Mouse (Mus musculus): Measurements from ENCODE around the gene Wasf3. TPM values are rescaled to one million over a fixed set of nuclear protein-coding genes. Genes with fewer than 3 reads are reported as not detected.

The Wasf3 gene
- polyA plus RNA-seq, 1 experiment from 2014 or later = 0.52 TPM

DNA sequence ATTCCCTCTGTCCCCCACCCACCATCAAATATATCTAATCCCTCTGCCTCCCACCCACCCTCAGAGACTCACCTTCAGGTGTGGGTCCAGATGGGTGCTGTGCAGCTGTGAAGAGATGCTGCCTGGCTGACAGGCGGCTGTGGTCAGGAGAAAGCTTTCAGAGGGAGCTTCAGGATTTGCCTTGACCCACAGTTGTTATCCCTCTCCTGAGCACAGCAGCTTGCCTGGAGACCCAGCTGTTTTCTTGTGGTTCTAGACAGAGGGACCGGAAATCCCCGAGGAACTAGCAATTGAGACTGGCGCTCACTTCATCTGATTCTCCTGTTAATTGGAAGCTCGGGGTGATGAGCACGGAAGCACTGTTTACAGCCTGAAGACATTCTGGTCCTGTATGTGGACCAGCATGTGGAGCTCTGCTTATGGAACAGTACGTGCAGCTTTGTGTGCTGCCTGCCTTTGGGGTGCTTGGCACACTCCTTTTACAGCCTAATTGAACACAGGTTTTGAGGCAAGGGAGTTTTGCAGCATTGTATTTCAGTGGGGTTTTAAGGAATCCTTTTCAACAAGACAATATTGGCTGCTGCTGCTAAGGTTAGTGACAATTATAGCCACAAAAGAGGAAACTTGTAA lies 54.5 kb downstream of the Wasf3 start:
- WGBS (ENCODE audit: insufficient replicate concordance) = 86% methylated on average over 7 of the region's 7 CpGs
- Histone ChIP-seq H3K9ac (ENCODE audit: low read depth, low read length) (no peak overlapping the region), H3K9me3 (replicated peaks; ENCODE audit: control insufficient read depth, low read length) (peaks cover 2% of the 10 kb centered on the region; the same call in 1 of the 2 replicates), H3K4me1 (ENCODE audit: control insufficient read depth, insufficient read depth, low read length) (no peaks in the 10 kb centered on the region), H3K27ac (ENCODE audit: low read depth, low read length) (no peak overlapping the region), H3K4me2 (no peak overlapping the region), H3K36me3 (ENCODE audit: control insufficient read depth, insufficient read depth, low read length) (0 out of 2 replicates have a peak, but pooled peaks cover 2% of the 10 kb centered on the region), H3K27me3 (ENCODE audit: control insufficient read depth, insufficient read depth, low read length) (no peaks in the 10 kb centered on the region), H3K4me3 (ENCODE audit: low read depth, low read length) (no peak overlapping the region)
- ATAC-seq (replicated peaks; ENCODE audit: insufficient number of reproducible peaks, low FRiP score, low TSS enrichment) = no peak

- Histone ChIP-seq H3K4me2 (no peak overlapping the region), H3K9ac (ENCODE audit: low read depth, low read length) (no peak overlapping the region), H3K4me3 (ENCODE audit: low read depth, low read length) (no peak overlapping the region), H3K27ac (ENCODE audit: low read depth, low read length) (no peak overlapping the region), H3K27me3 (ENCODE audit: control insufficient read depth, insufficient read depth, low read length) (no peaks in the 10 kb centered on the region), H3K4me1 (ENCODE audit: control insufficient read depth, insufficient read depth, low read length) (no peaks in the 10 kb centered on the region), H3K9me3 (replicated peaks; ENCODE audit: control insufficient read depth, low read length) (peaks cover 2% of the 10 kb centered on the region; the same call in 1 of the 2 replicates), H3K36me3 (ENCODE audit: control insufficient read depth, insufficient read depth, low read length) (0 out of 2 replicates have a peak, but pooled peaks cover 2% of the 10 kb centered on the region)
- 87% methylated on average over 5 of the region's 5 CpGs for WGBS (ENCODE audit: insufficient replicate concordance)
- no peak for ATAC-seq (replicated peaks; ENCODE audit: insufficient number of reproducible peaks, low FRiP score, low TSS enrichment)
Observed at GRCm38 (mm10) chr5:146440273-146440672, 55.5 kb downstream of the Wasf3 start.

GRCm38 (mm10) chr5:146442767-146443166 lies 58.0 kb downstream of the Wasf3 start:
- H3K9ac ChIP-seq (ENCODE audit: low read depth, low read length) = no peak overlapping the region

GRCm38 (mm10) chr5:146446633-146447032 lies 61.8 kb downstream of the Wasf3 start:
- H3K4me1 ChIP-seq (ENCODE audit: control insufficient read depth, insufficient read depth, low read length) = no peaks in the 10 kb centered on the region
- no peak overlapping the region for H3K27ac ChIP-seq (ENCODE audit: low read depth, low read length)
- H3K9me3 ChIP-seq (replicated peaks; ENCODE audit: control insufficient read depth, low read length) = no peaks in the 10 kb centered on the region
- no peaks in the 10 kb centered on the region for H3K36me3 ChIP-seq (ENCODE audit: control insufficient read depth, insufficient read depth, low read length)
- H3K4me3 ChIP-seq (ENCODE audit: low read depth, low read length) = no peak overlapping the region
- H3K9ac ChIP-seq (ENCODE audit: low read depth, low read length) = no peak overlapping the region
- no peak for ATAC-seq (replicated peaks; ENCODE audit: insufficient number of reproducible peaks, low FRiP score, low TSS enrichment)
- H3K4me2 ChIP-seq = no peak overlapping the region
- no peaks in the 10 kb centered on the region for H3K27me3 ChIP-seq (ENCODE audit: control insufficient read depth, insufficient read depth, low read length)
- 69% methylated on average over 2 of the region's 2 CpGs for WGBS (ENCODE audit: insufficient replicate concordance)

More at GRCm38 (mm10) chr5:146442767-146443166, 58.0 kb downstream of the Wasf3 start:
- Histone ChIP-seq H3K27ac (ENCODE audit: low read depth, low read length) (no peak overlapping the region), H3K4me2 (no peak overlapping the region), H3K9me3 (replicated peaks; ENCODE audit: control insufficient read depth, low read length) (peaks cover 2% of the 10 kb centered on the region; the same call in 1 of the 2 replicates), H3K4me3 (ENCODE audit: low read depth, low read length) (no peak overlapping the region), H3K4me1 (ENCODE audit: control insufficient read depth, insufficient read depth, low read length) (no peaks in the 10 kb centered on the region), H3K36me3 (ENCODE audit: control insufficient read depth, insufficient read depth, low read length) (0 out of 2 replicates have a peak, but pooled peaks cover 2% of the 10 kb centered on the region), H3K27me3 (ENCODE audit: control insufficient read depth, insufficient read depth, low read length) (no peaks in the 10 kb centered on the region)
- ATAC-seq (replicated peaks; ENCODE audit: insufficient number of reproducible peaks, low FRiP score, low TSS enrichment) = no peak
- 56% methylated on average over 2 of the region's 2 CpGs for WGBS (ENCODE audit: insufficient replicate concordance)

DNA sequence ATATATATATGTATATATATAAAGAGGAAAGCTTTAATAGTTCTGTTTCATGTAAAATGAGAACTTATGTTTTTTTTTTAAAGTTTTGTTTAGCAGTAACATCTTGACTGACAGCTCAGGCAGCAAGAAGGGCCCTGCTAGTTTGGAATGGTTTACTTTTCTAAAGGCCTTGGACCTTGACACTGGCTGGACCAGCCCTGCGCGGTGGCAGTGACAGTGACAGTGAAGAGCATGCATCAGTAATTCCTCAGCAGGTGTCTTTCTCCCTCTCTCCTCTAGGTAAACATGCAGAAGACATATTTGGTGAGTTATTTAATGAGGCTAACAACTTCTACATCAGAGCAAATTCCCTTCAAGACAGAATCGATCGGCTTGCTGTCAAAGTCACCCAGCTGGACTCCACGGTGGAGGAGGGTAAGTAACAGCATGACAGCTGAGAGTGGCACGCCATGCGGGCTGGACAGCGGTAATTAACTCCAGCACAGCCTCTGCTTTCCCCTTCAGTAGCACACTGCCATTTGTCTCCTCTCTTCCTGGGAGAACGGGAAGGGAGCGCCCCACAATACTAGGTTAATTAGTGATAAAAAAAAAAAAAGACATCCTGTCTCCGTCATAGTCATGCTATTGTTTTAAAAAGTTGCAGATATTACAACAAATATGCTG lies 66.9 kb downstream of the Wasf3 start:
- WGBS (ENCODE audit: insufficient replicate concordance) = 78% methylated on average over 11 of the region's 11 CpGs
- no peak for ATAC-seq (replicated peaks; ENCODE audit: insufficient number of reproducible peaks, low FRiP score, low TSS enrichment)
- no peaks in the 10 kb centered on the region for H3K27me3 ChIP-seq (ENCODE audit: control insufficient read depth, insufficient read depth, low read length)
- no peaks in the 10 kb centered on the region for H3K9me3 ChIP-seq (replicated peaks; ENCODE audit: control insufficient read depth, low read length)
- H3K27ac ChIP-seq (ENCODE audit: low read depth, low read length) = no peak overlapping the region
- H3K36me3 ChIP-seq (ENCODE audit: control insufficient read depth, insufficient read depth, low read length) = no peaks in the 10 kb centered on the region
- no peak overlapping the region for H3K4me3 ChIP-seq (ENCODE audit: low read depth, low read length)
- no peak overlapping the region for H3K4me2 ChIP-seq
- H3K4me1 ChIP-seq (ENCODE audit: control insufficient read depth, insufficient read depth, low read length) = no peaks in the 10 kb centered on the region
- no peak overlapping the region for H3K9ac ChIP-seq (ENCODE audit: low read depth, low read length)

DNA sequence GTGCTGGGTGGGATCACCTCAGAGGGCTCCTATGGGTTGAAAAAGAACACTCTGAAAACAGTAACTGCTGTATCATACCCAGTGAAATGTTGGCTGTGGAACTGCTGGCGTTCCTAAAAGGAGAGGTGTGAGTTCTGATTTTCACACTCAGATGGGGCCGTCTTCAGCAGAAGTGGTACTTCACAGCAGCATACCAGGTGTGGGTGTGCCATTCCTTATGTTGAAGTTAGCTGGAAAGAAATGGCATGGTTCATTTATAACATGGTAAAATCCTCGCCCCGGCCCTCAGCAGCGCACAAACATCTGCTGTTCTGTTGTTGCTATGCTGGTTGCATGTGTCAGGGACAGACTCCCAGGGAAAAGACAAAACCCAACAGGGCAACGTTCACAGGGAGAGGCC lies 68.8 kb downstream of the Wasf3 start:
- ATAC-seq (replicated peaks; ENCODE audit: insufficient number of reproducible peaks, low FRiP score, low TSS enrichment) = no peak
- H3K9me3 ChIP-seq (replicated peaks; ENCODE audit: control insufficient read depth, low read length) = no peaks in the 10 kb centered on the region
- WGBS (ENCODE audit: insufficient replicate concordance) = 86% methylated on average over 6 of the region's 6 CpGs

DNA sequence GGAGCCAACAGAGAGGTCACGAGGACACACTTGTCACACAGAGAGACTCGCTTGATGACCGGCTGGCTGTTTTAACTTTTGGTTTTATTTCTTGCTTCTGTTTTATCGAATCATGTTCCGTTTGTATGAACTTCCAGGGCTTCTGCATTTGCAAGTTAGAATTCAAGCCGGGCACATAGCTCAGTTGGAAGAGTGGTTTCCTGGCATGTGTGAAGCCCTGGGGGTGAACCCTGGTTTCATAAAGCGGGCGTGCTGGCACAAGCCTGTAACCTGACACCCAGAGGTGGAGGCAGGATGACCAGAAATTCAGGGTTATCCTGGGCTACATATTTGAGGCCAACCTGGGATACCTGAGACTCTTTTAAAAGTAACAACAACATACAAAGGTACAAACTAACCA lies 76.8 kb downstream of the Wasf3 start:
- ATAC-seq (replicated peaks; ENCODE audit: insufficient number of reproducible peaks, low FRiP score, low TSS enrichment) = no peak
- Histone ChIP-seq H3K4me2 (no peak overlapping the region), H3K9ac (ENCODE audit: low read depth, low read length) (no peak overlapping the region), H3K4me3 (ENCODE audit: low read depth, low read length) (no peak overlapping the region), H3K27me3 (ENCODE audit: control insufficient read depth, insufficient read depth, low read length) (no peaks in the 10 kb centered on the region), H3K27ac (ENCODE audit: low read depth, low read length) (no peak overlapping the region), H3K4me1 (ENCODE audit: control insufficient read depth, insufficient read depth, low read length) (no peaks in the 10 kb centered on the region), H3K9me3 (replicated peaks; ENCODE audit: control insufficient read depth, low read length) (no peaks in the 10 kb centered on the region), H3K36me3 (ENCODE audit: control insufficient read depth, insufficient read depth, low read length) (no peaks in the 10 kb centered on the region)
- 84% methylated on average over 8 of the region's 8 CpGs for WGBS (ENCODE audit: insufficient replicate concordance)

More for the DNA sequence above, 68.8 kb downstream of the Wasf3 start:
- H3K9ac ChIP-seq (ENCODE audit: low read depth, low read length) = no peak overlapping the region
- H3K27me3 ChIP-seq (ENCODE audit: control insufficient read depth, insufficient read depth, low read length) = no peaks in the 10 kb centered on the region
- H3K4me3 ChIP-seq (ENCODE audit: low read depth, low read length) = no peak overlapping the region
- H3K4me2 ChIP-seq = no peak overlapping the region
- no peaks in the 10 kb centered on the region for H3K4me1 ChIP-seq (ENCODE audit: control insufficient read depth, insufficient read depth, low read length)
- H3K27ac ChIP-seq (ENCODE audit: low read depth, low read length) = no peak overlapping the region
- H3K36me3 ChIP-seq (ENCODE audit: control insufficient read depth, insufficient read depth, low read length) = no peaks in the 10 kb centered on the region

GRCm38 (mm10) chr5:146466663-146467062 lies 81.9 kb downstream of the Wasf3 start:
- H3K4me1 ChIP-seq (ENCODE audit: control insufficient read depth, insufficient read depth, low read length) = no peaks in the 10 kb centered on the region
- no peak overlapping the region for H3K4me3 ChIP-seq (ENCODE audit: low read depth, low read length)
- H3K9me3 ChIP-seq (replicated peaks; ENCODE audit: control insufficient read depth, low read length) = no peaks in the 10 kb centered on the region
- H3K27me3 ChIP-seq (ENCODE audit: control insufficient read depth, insufficient read depth, low read length) = no peaks in the 10 kb centered on the region
- no peaks in the 10 kb centered on the region for H3K36me3 ChIP-seq (ENCODE audit: control insufficient read depth, insufficient read depth, low read length)
- 90% methylated on average over 19 of the region's 19 CpGs for WGBS (ENCODE audit: insufficient replicate concordance)
- no peak overlapping the region for H3K27ac ChIP-seq (ENCODE audit: low read depth, low read length)
- no peak for ATAC-seq (replicated peaks; ENCODE audit: insufficient number of reproducible peaks, low FRiP score, low TSS enrichment)
- no peak overlapping the region for H3K4me2 ChIP-seq
- H3K9ac ChIP-seq (ENCODE audit: low read depth, low read length) = no peak overlapping the region
